Mouse (Mus musculus): ENCODE data around the gene Cdk14. TPM values are rescaled to one million over a fixed set of nuclear protein-coding genes. Genes with fewer than 3 reads are reported as not detected.
A peak's percentile ranks its signal among the peaks of the same experiment; 100 is the strongest.

Gene Cdk14
- polyA plus RNA-seq, 1 experiment from 2014 or later, result 25.5 TPM

DNA sequence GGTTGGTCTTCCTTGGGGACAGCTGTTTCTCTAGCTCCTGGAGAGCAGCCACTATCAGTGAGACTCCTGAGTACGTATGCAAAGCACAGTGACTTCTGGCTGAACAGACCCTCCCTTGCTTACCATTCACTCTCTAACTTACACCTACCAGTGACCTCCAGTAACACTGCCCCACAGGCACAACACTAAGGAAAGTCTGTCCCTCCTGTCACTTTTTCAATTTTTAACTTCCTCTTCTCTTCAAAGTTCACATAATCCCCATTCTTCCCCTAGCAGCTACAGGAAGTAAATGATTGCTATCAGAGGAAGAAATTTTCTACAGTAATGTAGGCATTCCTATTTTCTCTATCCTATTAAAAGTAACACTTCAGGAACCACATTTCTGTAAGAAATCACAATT, 485.0 kb downstream of the Cdk14 start:
- 61% methylated on average over 1 of the region's 1 CpGs for WGBS
- ATAC-seq (ENCODE audit: low FRiP score), result no peak

DNA sequence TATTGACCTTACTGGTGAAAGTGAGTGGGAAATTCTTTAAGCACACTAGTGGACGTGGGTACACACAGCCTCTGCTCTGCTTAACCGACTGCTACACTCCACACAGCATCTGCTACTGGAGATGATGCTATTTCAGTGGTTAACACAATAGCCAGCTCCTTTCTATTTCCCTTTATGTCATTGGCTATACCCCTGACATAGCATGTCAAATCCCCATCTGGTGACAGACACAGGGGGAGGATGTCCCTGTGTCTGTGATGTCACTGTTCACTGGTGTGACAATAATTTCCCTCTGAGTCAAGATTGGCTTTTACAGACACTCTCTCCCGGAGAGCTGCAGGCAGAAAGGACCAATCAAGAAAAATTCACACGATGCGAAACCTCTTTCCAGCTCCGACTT, 485.6 kb downstream of the Cdk14 start:
- Histone ChIP-seq H3K27ac (ENCODE audit: low read depth, low read length) (no peak overlapping the region), H3K4me3 (ENCODE audit: low read depth, low read length) (no peak overlapping the region), H3K4me2 (no peak overlapping the region), H3K9me3 (ENCODE audit: control insufficient read depth, low read length) (no peaks in the 10 kb centered on the region), H3K4me1 (ENCODE audit: control insufficient read depth, insufficient read depth, low read length) (no peaks in the 10 kb centered on the region), H3K9ac (ENCODE audit: low read length) (no peak overlapping the region), H3K36me3 (ENCODE audit: control insufficient read depth, insufficient read depth, low read length) (no peaks in the 10 kb centered on the region), H3K27me3 (ENCODE audit: control insufficient read depth, insufficient read depth, low read length) (no peaks in the 10 kb centered on the region)
- DNase-seq (ENCODE audit: low spot score, missing footprints) (no peak), ATAC-seq (ENCODE audit: low FRiP score) (no peak)
- 89% methylated on average over 6 of the region's 6 CpGs for WGBS

More for the DNA sequence above, 485.0 kb downstream of the Cdk14 start:
- Histone ChIP-seq H3K27me3 (ENCODE audit: control insufficient read depth, insufficient read depth, low read length) (no peaks in the 10 kb centered on the region), H3K4me2 (no peak overlapping the region), H3K9me3 (ENCODE audit: control insufficient read depth, low read length) (no peaks in the 10 kb centered on the region), H3K27ac (ENCODE audit: low read depth, low read length) (no peak overlapping the region), H3K36me3 (ENCODE audit: control insufficient read depth, insufficient read depth, low read length) (no peaks in the 10 kb centered on the region), H3K9ac (ENCODE audit: low read length) (no peak overlapping the region), H3K4me3 (ENCODE audit: low read depth, low read length) (no peak overlapping the region), H3K4me1 (ENCODE audit: control insufficient read depth, insufficient read depth, low read length) (no peaks in the 10 kb centered on the region)
- no peak for DNase-seq (ENCODE audit: low spot score, missing footprints)

GRCm38 (mm10) chr5:4931539-4932143, 488.5 kb downstream of the Cdk14 start:
- DNase-seq (ENCODE audit: low spot score, missing footprints) (no peak), ATAC-seq (ENCODE audit: low FRiP score) (no peak)
- H3K36me3 ChIP-seq (ENCODE audit: control insufficient read depth, insufficient read depth, low read length), result no peaks in the 10 kb centered on the region
- H3K9me3 ChIP-seq (ENCODE audit: control insufficient read depth, low read length), result no peaks in the 10 kb centered on the region
- WGBS, result 76% methylated on average over 8 of the region's 8 CpGs
- no peaks in the 10 kb centered on the region for H3K4me1 ChIP-seq (ENCODE audit: control insufficient read depth, insufficient read depth, low read length)
- H3K27me3 ChIP-seq (ENCODE audit: control insufficient read depth, insufficient read depth, low read length), result no peaks in the 10 kb centered on the region
- no peak overlapping the region for H3K4me3 ChIP-seq (ENCODE audit: low read depth, low read length)
- H3K9ac ChIP-seq (ENCODE audit: low read length), result no peak overlapping the region
- no peak overlapping the region for H3K27ac ChIP-seq (ENCODE audit: low read depth, low read length)
- no peak overlapping the region for H3K4me2 ChIP-seq

DNA sequence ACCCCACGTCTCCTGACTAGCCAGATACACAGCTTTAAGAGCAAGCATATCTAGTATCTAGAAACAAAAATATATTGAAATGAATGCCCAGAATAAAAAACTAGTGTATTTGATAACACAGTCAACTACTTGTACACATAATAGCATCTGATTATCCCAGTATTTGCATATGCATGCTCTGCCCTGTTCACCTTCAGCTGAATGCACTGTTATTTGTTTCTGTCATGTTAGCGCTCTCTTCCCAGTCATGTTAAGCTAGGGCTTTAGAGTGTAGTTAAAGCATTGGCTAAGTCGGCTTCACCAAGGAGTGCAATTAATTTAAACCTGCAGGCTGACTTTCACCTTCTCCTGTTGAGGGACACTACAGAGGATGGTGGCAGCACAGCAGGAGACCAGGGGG, 490.5 kb downstream of the Cdk14 start:
- no peak overlapping the region for H3K4me3 ChIP-seq (ENCODE audit: low read depth, low read length)
- no peaks in the 10 kb centered on the region for H3K36me3 ChIP-seq (ENCODE audit: control insufficient read depth, insufficient read depth, low read length)
- H3K9ac ChIP-seq (ENCODE audit: low read length), result no peak overlapping the region
- H3K27me3 ChIP-seq (ENCODE audit: control insufficient read depth, insufficient read depth, low read length), result no peaks in the 10 kb centered on the region
- H3K9me3 ChIP-seq (ENCODE audit: control insufficient read depth, low read length), result no peaks in the 10 kb centered on the region
- 84% methylated on average over 3 of the region's 3 CpGs for WGBS
- ATAC-seq (ENCODE audit: low FRiP score) (no peak), DNase-seq (ENCODE audit: low spot score, missing footprints) (no peak)
- no peak overlapping the region for H3K27ac ChIP-seq (ENCODE audit: low read depth, low read length)
- no peaks in the 10 kb centered on the region for H3K4me1 ChIP-seq (ENCODE audit: control insufficient read depth, insufficient read depth, low read length)
- no peak overlapping the region for H3K4me2 ChIP-seq

DNA sequence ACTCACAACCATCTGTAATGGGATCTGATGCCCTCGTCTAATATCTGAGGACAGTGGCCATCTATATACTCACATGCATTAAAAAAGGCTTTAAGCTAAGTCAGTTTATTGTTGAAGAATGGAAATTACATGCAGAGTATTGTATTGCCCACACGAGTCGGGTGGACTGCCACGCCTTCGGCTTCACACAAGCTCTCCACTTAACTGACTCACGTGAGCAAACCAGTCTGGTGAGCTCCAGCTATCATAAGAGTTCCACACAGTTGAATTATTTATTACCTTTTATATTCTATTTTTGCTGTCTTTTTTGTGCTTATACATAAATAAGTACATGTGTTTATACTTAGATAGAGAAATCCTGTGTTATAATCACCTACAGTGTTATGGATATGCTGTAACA, 495.2 kb downstream of the Cdk14 start:
- no peak for ATAC-seq (ENCODE audit: low FRiP score)
- Histone ChIP-seq H3K4me3 (ENCODE audit: low read depth, low read length) (no peak overlapping the region), H3K36me3 (ENCODE audit: control insufficient read depth, insufficient read depth, low read length) (no peaks in the 10 kb centered on the region)

DNA sequence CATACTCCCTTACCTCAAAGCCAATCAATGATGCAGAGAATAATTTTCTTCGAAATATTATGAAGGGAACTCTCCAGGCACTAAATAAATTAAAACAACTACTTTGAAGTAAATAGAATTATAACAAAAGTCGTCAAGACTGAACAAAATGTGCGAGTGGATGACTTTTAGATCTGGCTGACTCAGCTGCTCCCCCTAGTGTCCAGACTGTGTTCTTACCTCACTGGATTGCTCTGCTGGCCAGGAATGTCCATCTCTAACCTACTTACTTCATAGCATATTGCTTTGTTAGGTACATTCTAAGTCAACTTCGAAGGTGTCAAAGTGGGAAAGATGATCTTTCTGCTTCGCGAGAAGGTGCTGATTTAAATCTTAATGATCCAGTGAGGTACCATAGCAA, 501.7 kb downstream of the Cdk14 start:
- Histone ChIP-seq H3K27me3 (ENCODE audit: control insufficient read depth, insufficient read depth, low read length) (no peaks in the 10 kb centered on the region), H3K27ac (ENCODE audit: low read depth, low read length) (no peak overlapping the region), H3K9me3 (ENCODE audit: control insufficient read depth, low read length) (no peaks in the 10 kb centered on the region), H3K9ac (ENCODE audit: low read length) (no peak overlapping the region), H3K36me3 (ENCODE audit: control insufficient read depth, insufficient read depth, low read length) (no peaks in the 10 kb centered on the region), H3K4me2 (no peak overlapping the region), H3K4me3 (ENCODE audit: low read depth, low read length) (no peak overlapping the region), H3K4me1 (ENCODE audit: control insufficient read depth, insufficient read depth, low read length) (no peaks in the 10 kb centered on the region; the same call in 1 of the 2 replicates)
- 0 out of 2 replicates have a peak, but pooled peaks have one; percentile 55 for ATAC-seq (ENCODE audit: low FRiP score)
- peak; percentile 95 for DNase-seq (ENCODE audit: low spot score, missing footprints)
- WGBS, result 13% methylated on average over 6 of the region's 6 CpGs

More for the DNA sequence above, 495.2 kb downstream of the Cdk14 start:
- H3K27ac ChIP-seq (ENCODE audit: low read depth, low read length), result no peak overlapping the region
- H3K4me2 ChIP-seq, result no peak overlapping the region
- H3K9ac ChIP-seq (ENCODE audit: low read length), result no peak overlapping the region
- H3K9me3 ChIP-seq (ENCODE audit: control insufficient read depth, low read length), result no peaks in the 10 kb centered on the region
- no peaks in the 10 kb centered on the region for H3K27me3 ChIP-seq (ENCODE audit: control insufficient read depth, insufficient read depth, low read length)
- DNase-seq (ENCODE audit: low spot score, missing footprints), result peak; percentile 4
- WGBS, result 89% methylated on average over 6 of the region's 6 CpGs
- H3K4me1 ChIP-seq (ENCODE audit: control insufficient read depth, insufficient read depth, low read length), result no peaks in the 10 kb centered on the region

GRCm38 (mm10) chr5:4917743-4918142, 502.4 kb downstream of the Cdk14 start:
- H3K9me3 ChIP-seq (ENCODE audit: control insufficient read depth, low read length), result no peaks in the 10 kb centered on the region
- H3K4me3 ChIP-seq (ENCODE audit: low read depth, low read length), result no peak overlapping the region
- no peaks in the 10 kb centered on the region for H3K36me3 ChIP-seq (ENCODE audit: control insufficient read depth, insufficient read depth, low read length)
- H3K4me2 ChIP-seq, result no peak overlapping the region
- no peaks in the 10 kb centered on the region; the same call in 1 of the 2 replicates for H3K4me1 ChIP-seq (ENCODE audit: control insufficient read depth, insufficient read depth, low read length)
- no peak for DNase-seq (ENCODE audit: low spot score, missing footprints)
- ATAC-seq (ENCODE audit: low FRiP score), result no peak
- WGBS, result 82% methylated on average over 7 of the region's 7 CpGs
- no peaks in the 10 kb centered on the region for H3K27me3 ChIP-seq (ENCODE audit: control insufficient read depth, insufficient read depth, low read length)
- H3K27ac ChIP-seq (ENCODE audit: low read depth, low read length), result no peak overlapping the region
- no peak overlapping the region for H3K9ac ChIP-seq (ENCODE audit: low read length)

DNA sequence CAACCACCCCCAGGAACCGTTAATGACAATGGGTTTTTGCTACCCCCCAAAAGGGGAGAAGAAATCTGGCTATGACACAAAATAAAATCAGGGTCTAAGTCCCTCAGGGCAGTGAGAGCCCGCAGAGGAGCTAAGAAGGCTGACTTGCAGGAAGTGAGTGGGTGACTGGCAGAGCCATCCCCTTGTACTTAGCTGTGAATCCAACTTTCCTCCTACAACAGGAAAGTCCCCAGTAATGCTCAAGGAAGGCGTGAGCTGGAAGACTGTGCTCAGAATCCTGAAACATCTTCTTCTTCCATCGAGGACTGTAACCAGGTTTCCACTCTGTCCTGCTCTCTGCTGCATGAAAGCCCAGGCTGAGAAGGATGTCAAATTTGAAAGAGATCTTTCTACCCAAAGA, 502.8 kb downstream of the Cdk14 start:
- DNase-seq (ENCODE audit: low spot score, missing footprints), result peak; percentile 60
- H3K36me3 ChIP-seq (ENCODE audit: control insufficient read depth, insufficient read depth, low read length), result no peaks in the 10 kb centered on the region
- H3K27ac ChIP-seq (ENCODE audit: low read depth, low read length), result no peak overlapping the region
- 87% methylated on average over 4 of the region's 4 CpGs for WGBS
- H3K4me1 ChIP-seq (ENCODE audit: control insufficient read depth, insufficient read depth, low read length), result no peaks in the 10 kb centered on the region; the same call in 1 of the 2 replicates
- H3K9ac ChIP-seq (ENCODE audit: low read length), result no peak overlapping the region
- no peak overlapping the region for H3K4me3 ChIP-seq (ENCODE audit: low read depth, low read length)
- H3K4me2 ChIP-seq, result no peak overlapping the region
- no peak for ATAC-seq (ENCODE audit: low FRiP score)
- H3K27me3 ChIP-seq (ENCODE audit: control insufficient read depth, insufficient read depth, low read length), result no peaks in the 10 kb centered on the region
- no peaks in the 10 kb centered on the region for H3K9me3 ChIP-seq (ENCODE audit: control insufficient read depth, low read length)

GRCm38 (mm10) chr5:4916390-4917273, 503.5 kb downstream of the Cdk14 start:
- Histone ChIP-seq H3K36me3 (ENCODE audit: control insufficient read depth, insufficient read depth, low read length) (no peaks in the 10 kb centered on the region), H3K4me3 (ENCODE audit: low read depth, low read length) (no peak overlapping the region), H3K27me3 (ENCODE audit: control insufficient read depth, insufficient read depth, low read length) (no peaks in the 10 kb centered on the region), H3K4me1 (ENCODE audit: control insufficient read depth, insufficient read depth, low read length) (no peaks in the 10 kb centered on the region; the same call in 1 of the 2 replicates), H3K4me2 (no peak overlapping the region), H3K9me3 (ENCODE audit: control insufficient read depth, low read length) (no peaks in the 10 kb centered on the region), H3K9ac (ENCODE audit: low read length) (no peak overlapping the region), H3K27ac (ENCODE audit: low read depth, low read length) (no peak overlapping the region)
- DNase-seq (ENCODE audit: low spot score, missing footprints), result peak; percentile 6
- WGBS, result 86% methylated on average over 10 of the region's 10 CpGs
- ATAC-seq (ENCODE audit: low FRiP score), result no peak
